Mouse (Mus musculus): Measurements from ENCODE around the gene Pwp1. TPM values are rescaled to one million over a fixed set of nuclear protein-coding genes. Genes with fewer than 3 reads are reported as not detected.

Gene Pwp1
- polyA plus RNA-seq, 2 experiments: 36.1 to 76.0 TPM

DNA sequence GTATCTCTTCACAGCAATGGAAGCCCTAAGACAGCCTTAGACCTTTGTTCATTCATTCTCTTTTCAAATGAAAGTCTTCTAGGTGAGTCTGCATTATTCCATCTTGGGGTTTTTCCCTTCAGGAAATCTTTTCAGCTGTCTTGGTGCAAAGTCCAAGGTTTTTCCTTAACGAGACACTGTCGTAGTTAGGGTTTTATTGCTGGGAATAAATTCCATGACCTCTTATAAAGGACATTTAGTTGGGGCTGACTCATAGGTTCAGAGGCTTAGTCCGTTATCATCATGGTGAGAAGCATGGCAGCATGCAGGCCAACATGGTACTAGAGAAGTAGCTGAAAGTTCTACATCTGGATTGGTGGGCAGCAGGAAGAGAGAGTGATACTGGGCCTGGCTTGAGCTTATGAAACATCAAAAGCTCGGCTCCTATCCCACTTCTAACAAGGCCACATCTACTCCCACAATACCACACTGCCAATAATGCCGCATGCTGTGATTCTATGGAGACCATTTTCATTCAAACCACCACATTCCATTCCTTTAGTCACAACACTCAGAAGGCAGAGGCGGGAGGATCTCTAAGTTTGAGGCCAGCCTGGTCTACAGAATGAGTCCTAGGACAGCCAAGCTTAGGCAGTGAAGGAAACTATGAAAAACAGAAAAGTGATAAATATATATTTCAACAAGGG is 107.1 kb downstream of the Pwp1 start:
- Histone ChIP-seq H3K27ac (replicated peaks; ENCODE audit: low read depth, low read length) (no peak overlapping the region), H3K27me3 (ENCODE audit: control insufficient read depth, insufficient read depth, low read length) (no peaks in the 10 kb centered on the region), H3K4me3 (replicated peaks; ENCODE audit: low read length) (no peak overlapping the region), H3K36me3 (ENCODE audit: control insufficient read depth, insufficient read depth, low read length) (peaks cover 52% of the 10 kb centered on the region), H3K4me2 (replicated peaks; ENCODE audit: low read depth, low read length, severe bottlenecking) (no peak overlapping the region), H3K9ac (ENCODE audit: low read depth, low read length, severe bottlenecking) (no peak overlapping the region), H3K9me3 (ENCODE audit: control insufficient read depth, low read length) (0 out of 2 replicates have a peak, but pooled peaks cover 6% of the 10 kb centered on the region), H3K4me1 (ENCODE audit: control insufficient read depth, insufficient read depth, low read length) (no peaks in the 10 kb centered on the region)
- no peak for ATAC-seq (ENCODE audit: low FRiP score, low read depth)
- no peak for DNase-seq (ENCODE audit: low spot score)
- no peak for TF ChIP-seq POLR2A (IDR thresholded peaks at IDR 0.05; ENCODE audit: borderline replicate concordance, extremely low read depth, insufficient read depth, insufficient read length)
- WGBS: 83% methylated on average over 6 of the region's 6 CpGs

Other genes with a start within 250 kb of the Pwp1 start
- 37.8 and 43.3 TPM in 2 replicates for gene Prdm4, start 87.6 kb downstream of the Pwp1 start, polyA plus RNA-seq (2012; rRNA removed)
- 25.0 and 28.5 TPM in 2 replicates for gene Prdm4, start 87.6 kb downstream of the Pwp1 start, polyA plus RNA-seq (2014; fragmentation: Nextera tagmentation; extraction: Ambion mirVana)
- 0.24 and 0.28 TPM in 2 replicates for gene Ascl4, start 98.2 kb downstream of the Pwp1 start, polyA plus RNA-seq (2012; rRNA removed)
- gene Ascl4, start 98.2 kb downstream of the Pwp1 start, polyA plus RNA-seq (2014; fragmentation: Nextera tagmentation; extraction: Ambion mirVana): 0.44 and 0.79 TPM in 2 replicates
- 138 and 172 TPM in 2 replicates for gene Rtcb, start 128.3 kb downstream of the Pwp1 start, polyA plus RNA-seq (2012; rRNA removed)
- 174 and 182 TPM in 2 replicates for gene Rtcb, start 128.3 kb downstream of the Pwp1 start, polyA plus RNA-seq (2014; fragmentation: Nextera tagmentation; extraction: Ambion mirVana)
- 4.0 TPM in 2 replicates for gene Bpifc, start 182.4 kb downstream of the Pwp1 start, polyA plus RNA-seq (2012; rRNA removed)
- gene Bpifc, start 182.4 kb downstream of the Pwp1 start, polyA plus RNA-seq (2014; fragmentation: Nextera tagmentation; extraction: Ambion mirVana): 6.3 and 9.4 TPM in 2 replicates
- gene Fbxo7, start 192.5 kb downstream of the Pwp1 start, polyA plus RNA-seq (2012; rRNA removed): 33.7 and 41.9 TPM in 2 replicates
- 31.2 and 32.4 TPM in 2 replicates for gene Fbxo7, start 192.5 kb downstream of the Pwp1 start, polyA plus RNA-seq (2014; fragmentation: Nextera tagmentation; extraction: Ambion mirVana)

All from limb, embryonic 14.5 days (tissue).